Mouse (Mus musculus) liver, embryonic 16.5 days (tissue): ENCODE measurements around the gene Ces2a. TPM values are rescaled to one million over a fixed set of nuclear protein-coding genes. Genes with fewer than 3 reads are reported as not detected.

Experiments
- microRNA-seq: library from miRNA; unstranded; fragments of <30 nt; microRNA quantifications from one replicate; pipeline ENCODE4, GENCODE M21; 2016
- polyA plus RNA-seq: library from polyadenylated mRNA; unstranded; fragments of >200 nt; fragmentation: Nextera tagmentation; extraction: Ambion mirVana; gene quantifications from 2 replicates; pipeline ENCODE4 v1.2.1, GENCODE M21; 2015

The Ces2a gene
- polyA plus RNA-seq, 1 experiment from 2014 or later: 34.4 TPM

Small RNAs within 50 kb of the gene (microRNA-seq; reads per million reads assigned to microRNA genes)
- gene Gm44328: not detected

Other genes starting within 250 kb of the Ces2a start
- gene Terb1, start 224.1 kb upstream of the Ces2a start, polyA plus RNA-seq: 0.02 and 0.08 TPM in 2 replicates
- gene Nae1, start 199.4 kb upstream of the Ces2a start, polyA plus RNA-seq: 23.0 and 28.5 TPM in 2 replicates
- gene Car7, start 199.3 kb upstream of the Ces2a start, polyA plus RNA-seq: 2.0 and 3.4 TPM in 2 replicates
- gene Pdp2, start 142.6 kb upstream of the Ces2a start, polyA plus RNA-seq: 3.4 and 3.9 TPM in 2 replicates
- 0.24 and 0.32 TPM in 2 replicates for gene Cdh16, start 109.6 kb upstream of the Ces2a start, polyA plus RNA-seq
- gene Rrad, start 102.7 kb upstream of the Ces2a start, polyA plus RNA-seq: 0.78 and 1.3 TPM in 2 replicates
- gene Ciao2b, start 92.0 kb upstream of the Ces2a start, polyA plus RNA-seq: 38.0 and 42.8 TPM in 2 replicates
- gene Ces2b, start 97.6 kb downstream of the Ces2a start, polyA plus RNA-seq: 0.37 and 0.48 TPM in 2 replicates
- 0.16 and 0.37 TPM in 2 replicates for gene Ces2c, start 113.1 kb downstream of the Ces2a start, polyA plus RNA-seq
- gene Ces2e, start 192.3 kb downstream of the Ces2a start, polyA plus RNA-seq: 3.5 and 4.0 TPM in 2 replicates
- gene Ces2f, start 213.4 kb downstream of the Ces2a start, polyA plus RNA-seq: not detected in 2 replicates
- gene Ces2g, start 227.7 kb downstream of the Ces2a start, polyA plus RNA-seq: 21.4 and 26.8 TPM in 2 replicates